Mouse (Mus musculus) limb, embryonic 14.5 days (tissue): ENCODE measurements at regions not wholly inside any gene's neighbourhood (a gene's known extent, or its start where the extent isn't known, plus 50 kb on each side); places are given as distances from the start of the nearest gene placed in this dataset.
A peak's percentile ranks its signal among the peaks of the same experiment; 100 is the strongest.

Experiments used
- ATAC-seq: fragments of 200-750 bp; cut with Nextera tagmentation; 2 replicates; pipeline ENCODE4 v1.8.0; 2017; ENCODE audit warnings: low read depth, moderate number of reproducible peaks, moderate TSS enrichment; ENCODE audit not compliant: low FRiP score
- DNase-seq: peaks from one replicate; pipeline ENCODE4 v3.0.0-alpha.2; 2015; ENCODE audit warnings: low spot score
- H3K27ac ChIP-seq: fragments of 300-500 bp; sonication (generic); replicated peaks from 2 replicates; pipeline ENCODE4 v1.5.1; 2014; ENCODE audit warnings: low read depth, mild to moderate bottlenecking, low read length, moderate library complexity, mixed read lengths
- H3K27me3 ChIP-seq: fragments of 300-500 bp; sonication (generic); 2 replicates; pipeline ENCODE4 v1.6.1; 2014; ENCODE audit warnings: low read length, mixed read lengths; ENCODE audit not compliant: control insufficient read depth, insufficient read depth
- H3K36me3 ChIP-seq: fragments of 300-500 bp; sonication (generic); 2 replicates; pipeline ENCODE4 v1.6.1; 2014; ENCODE audit warnings: mild to moderate bottlenecking, low read length, moderate library complexity, mixed read lengths; ENCODE audit not compliant: control insufficient read depth, insufficient read depth
- H3K4me1 ChIP-seq: fragments of 300-500 bp; sonication (generic); 2 replicates; pipeline ENCODE4 v1.6.1; 2014; ENCODE audit warnings: antibody characterized with exemption, low read length, mixed read lengths; ENCODE audit not compliant: control insufficient read depth, insufficient read depth
- H3K4me2 ChIP-seq: fragments of 300-500 bp; sonication (generic); replicated peaks from 2 replicates; pipeline ENCODE4 v1.6.1; 2014; ENCODE audit warnings: low read depth, mild to moderate bottlenecking, low read length, moderate library complexity; ENCODE audit not compliant: severe bottlenecking
- H3K4me3 ChIP-seq: fragments of 300-500 bp; sonication (generic); replicated peaks from 2 replicates; pipeline ENCODE4 v1.5.1; 2014; ENCODE audit warnings: low read length
- H3K9ac ChIP-seq: fragments of 300-500 bp; sonication (generic); 2 replicates; pipeline ENCODE4 v1.6.1; 2014; ENCODE audit warnings: mild to moderate bottlenecking, low read depth, low read length, moderate library complexity; ENCODE audit not compliant: severe bottlenecking
- H3K9me3 ChIP-seq: fragments of 300-500 bp; sonication (generic); 2 replicates; pipeline ENCODE4 v1.6.1; 2016; ENCODE audit warnings: low read length; ENCODE audit not compliant: control insufficient read depth
- POLR2A ChIP-seq: fragments of 200-500 bp; IDR thresholded peaks from 2 replicates; pipeline ENCODE4 v1.8.0; 2012; ENCODE audit warnings: inconsistent platforms, mild to moderate bottlenecking, moderate library complexity, borderline replicate concordance; ENCODE audit not compliant: insufficient read depth, insufficient read length; ENCODE audit errors: extremely low read depth
- WGBS: fragments of 180-500 bp; shearing (Covaris S2); extraction: QIAGEN DNeasy Blood & Tissue Kit; methylation state at CpG from one replicate; pipeline ENCODE4 v1.1.7; 2014; 5-methylcytosine and 5-hydroxymethylcytosine counted together

DNA sequence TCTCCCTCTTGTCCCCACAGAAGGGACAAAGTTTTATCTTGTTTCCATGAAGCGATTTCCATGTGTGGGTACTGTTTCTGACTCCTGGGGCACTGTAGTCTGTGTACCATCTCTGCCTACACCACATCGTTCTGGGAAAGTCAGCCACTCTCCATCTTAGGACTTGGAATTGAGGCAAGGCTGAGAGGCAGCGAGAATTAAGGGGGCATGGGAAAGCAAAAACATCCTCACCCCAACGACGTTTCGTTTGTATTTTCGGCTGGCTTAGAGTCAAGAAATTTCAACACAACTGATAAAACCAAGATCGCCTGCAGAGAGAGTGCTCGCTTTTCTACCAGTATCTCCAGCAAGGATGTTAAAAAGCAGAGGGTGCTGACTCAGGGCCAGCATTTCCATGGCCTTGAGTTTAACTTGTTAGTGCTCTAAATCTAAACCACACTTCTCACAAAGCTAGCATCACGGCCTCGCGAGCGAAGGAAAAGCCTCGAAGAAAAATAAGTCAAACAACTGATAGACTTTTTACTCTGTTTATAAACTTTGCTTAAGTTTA, 78.1 kb upstream of the Rab3gap2 start:
- no peak overlapping the region for H3K4me2 ChIP-seq
- no peak for DNase-seq
- 74% methylated on average over 14 of the region's 14 CpGs for WGBS

DNA sequence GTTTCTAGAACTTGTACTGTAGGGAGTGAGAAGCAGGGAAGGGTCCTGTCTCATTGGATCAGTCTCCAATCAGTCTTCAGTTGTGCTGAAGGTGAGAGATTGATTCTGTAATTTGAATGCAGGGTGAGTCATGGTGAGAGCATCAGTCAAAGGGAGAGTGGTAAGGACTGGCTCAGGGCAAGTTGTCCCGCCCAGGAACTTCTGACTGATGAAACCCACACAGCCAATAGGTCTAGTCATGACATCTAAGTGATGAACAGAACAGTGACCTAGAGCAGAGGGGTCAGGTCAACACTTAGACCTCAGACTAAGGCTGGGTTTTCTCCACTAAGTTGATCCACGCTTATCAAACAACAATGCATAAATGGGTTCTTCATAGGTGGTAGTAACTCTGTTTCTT, 82.4 kb upstream of the Rab3gap2 start:
- DNase-seq, result no peak
- H3K4me3 ChIP-seq, result no peak overlapping the region

More for the DNA sequence above, 78.1 kb upstream of the Rab3gap2 start:
- Histone ChIP-seq H3K36me3 (no peaks in the 10 kb centered on the region), H3K4me1 (no peaks in the 10 kb centered on the region), H3K27me3 (no peaks in the 10 kb centered on the region), H3K4me3 (no peak overlapping the region), H3K27ac (no peak overlapping the region), H3K9me3 (no peaks in the 10 kb centered on the region), H3K9ac (no peak overlapping the region)
- no peak for TF ChIP-seq POLR2A
- ATAC-seq, result no peak

DNA sequence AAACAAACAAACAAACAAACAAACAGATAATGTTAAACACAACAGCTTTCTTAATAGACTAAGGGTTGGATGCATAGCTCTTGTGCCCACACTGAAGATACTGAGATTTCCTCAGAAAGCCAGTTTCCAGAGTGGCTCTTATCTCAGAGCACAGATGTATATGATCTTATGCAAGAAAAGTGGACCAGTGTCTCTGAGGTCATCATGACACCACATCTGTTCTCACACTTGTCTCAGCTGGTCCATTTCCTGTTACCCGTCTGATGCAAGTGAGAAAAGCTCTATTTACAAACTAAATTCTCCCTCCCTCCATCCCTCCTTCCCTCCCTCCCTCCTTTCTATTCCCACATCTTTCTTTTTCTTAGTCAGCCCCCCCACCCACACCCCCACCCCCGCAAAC, 83.5 kb upstream of the Rab3gap2 start:
- Histone ChIP-seq H3K4me1 (no peaks in the 10 kb centered on the region), H3K9ac (no peak overlapping the region), H3K27ac (no peak overlapping the region), H3K36me3 (no peaks in the 10 kb centered on the region), H3K4me3 (no peak overlapping the region), H3K4me2 (no peak overlapping the region), H3K27me3 (no peaks in the 10 kb centered on the region), H3K9me3 (no peaks in the 10 kb centered on the region)
- ATAC-seq, result no peak
- 61% methylated on average over 2 of the region's 2 CpGs for WGBS
- DNase-seq, result no peak
- TF ChIP-seq POLR2A, result no peak

More for the DNA sequence above, 82.4 kb upstream of the Rab3gap2 start:
- Histone ChIP-seq H3K4me2 (no peak overlapping the region), H3K9ac (no peak overlapping the region), H3K9me3 (no peaks in the 10 kb centered on the region), H3K27me3 (no peaks in the 10 kb centered on the region), H3K4me1 (no peaks in the 10 kb centered on the region), H3K27ac (no peak overlapping the region), H3K36me3 (no peaks in the 10 kb centered on the region)
- no peak for TF ChIP-seq POLR2A
- 77% methylated on average over 2 of the region's 2 CpGs for WGBS
- no peak for ATAC-seq

DNA sequence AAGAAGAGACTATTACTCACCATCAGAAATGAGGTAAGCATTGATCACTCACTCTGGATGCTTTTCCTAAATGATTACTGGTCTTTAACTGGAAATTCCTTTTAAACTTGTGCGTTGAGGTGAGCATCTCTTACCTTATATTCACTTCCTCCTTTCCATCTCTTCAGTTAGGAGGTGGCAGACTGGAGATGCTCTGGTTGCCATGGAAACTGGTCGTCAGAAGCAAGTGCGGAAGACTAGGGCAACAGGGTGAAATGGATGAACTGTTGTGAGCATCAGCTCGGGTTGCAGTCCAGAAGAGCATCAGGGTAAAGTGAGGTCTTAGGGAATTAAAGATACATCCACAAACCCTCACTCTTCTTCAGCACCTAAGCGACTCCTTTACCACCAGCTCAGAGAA, 86.2 kb upstream of the Rab3gap2 start:
- Histone ChIP-seq H3K27ac (no peak overlapping the region), H3K36me3 (no peaks in the 10 kb centered on the region), H3K9me3 (no peaks in the 10 kb centered on the region), H3K27me3 (no peaks in the 10 kb centered on the region), H3K4me2 (no peak overlapping the region), H3K4me1 (no peaks in the 10 kb centered on the region), H3K4me3 (no peak overlapping the region), H3K9ac (no peak overlapping the region)
- DNase-seq (no peak), ATAC-seq (no peak)
- no peak for TF ChIP-seq POLR2A
- WGBS, result 51% methylated on average over 5 of the region's 5 CpGs

DNA sequence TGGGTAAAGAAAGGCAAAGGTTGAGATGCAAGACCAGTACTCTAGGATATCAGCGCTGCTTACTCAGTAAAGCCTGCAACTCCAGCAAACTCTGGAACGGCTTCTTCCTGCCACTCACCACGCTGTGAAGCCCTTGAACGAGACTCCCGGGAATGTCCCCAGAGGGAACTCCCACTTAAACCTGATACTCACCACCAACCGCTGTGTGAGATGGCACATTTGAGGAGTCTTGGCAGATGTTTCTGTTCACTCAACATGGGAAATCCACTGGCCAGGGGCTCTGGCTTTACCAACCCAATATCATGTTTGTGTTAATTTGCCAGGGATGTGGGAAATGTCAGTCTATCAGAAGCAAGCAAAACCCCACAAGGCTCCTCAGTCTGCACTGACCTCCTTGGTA, 90.2 kb upstream of the Rab3gap2 start:
- 48% methylated on average over 6 of the region's 6 CpGs for WGBS
- H3K4me3 ChIP-seq, result no peak overlapping the region
- no peak for TF ChIP-seq POLR2A

DNA sequence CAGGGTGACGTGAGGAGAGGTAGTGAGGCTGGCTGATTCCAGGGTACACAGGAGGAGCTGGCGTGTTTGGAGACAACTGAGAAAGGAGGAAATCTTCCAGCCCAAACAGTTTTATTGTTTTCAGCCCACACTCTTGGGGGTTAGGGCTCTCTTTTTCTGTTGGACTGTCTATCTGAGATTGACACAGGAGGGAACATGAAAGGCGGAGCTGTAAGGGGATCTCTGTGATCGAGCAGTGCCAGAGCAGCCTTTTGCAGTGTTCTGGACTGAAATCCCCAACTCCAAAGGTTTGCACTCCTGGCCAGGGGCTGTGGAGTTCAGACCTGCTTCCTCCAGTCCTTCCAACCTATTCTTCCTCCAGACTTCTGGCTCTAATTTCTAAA, 91.9 kb upstream of the Rab3gap2 start:
- 67% methylated on average over 4 of the region's 4 CpGs for WGBS
- no peaks in the 10 kb centered on the region for H3K36me3 ChIP-seq
- no peak for DNase-seq
- no peak overlapping the region for H3K4me3 ChIP-seq
- TF ChIP-seq POLR2A, result no peak
- no peak overlapping the region for H3K4me2 ChIP-seq
- H3K9ac ChIP-seq, result no peak overlapping the region
- H3K9me3 ChIP-seq, result no peaks in the 10 kb centered on the region
- H3K27me3 ChIP-seq, result no peaks in the 10 kb centered on the region
- no peaks in the 10 kb centered on the region for H3K4me1 ChIP-seq
- ATAC-seq, result no peak
- no peak overlapping the region for H3K27ac ChIP-seq

More for the DNA sequence above, 90.2 kb upstream of the Rab3gap2 start:
- DNase-seq, result peak; percentile 4
- H3K9ac ChIP-seq, result no peak overlapping the region
- H3K4me2 ChIP-seq, result no peak overlapping the region
- 0 out of 2 replicates have a peak, but pooled peaks have one; percentile 12 for ATAC-seq
- no peaks in the 10 kb centered on the region for H3K27me3 ChIP-seq
- H3K4me1 ChIP-seq, result no peaks in the 10 kb centered on the region
- no peaks in the 10 kb centered on the region for H3K9me3 ChIP-seq
- no peaks in the 10 kb centered on the region for H3K36me3 ChIP-seq
- no peak overlapping the region for H3K27ac ChIP-seq
